Mouse (Mus musculus): Measurements from ENCODE around the gene Fer1l4.

- TF ChIP-seq CTCF (IDR thresholded peaks at IDR 0.05; ENCODE audit: extremely low read depth, insufficient read depth, insufficient read length, insufficient replicate concordance): no peak
- TF ChIP-seq POLR2A (IDR thresholded peaks at IDR 0.05; ENCODE audit: low read depth, low read length): no peak
Measured at GRCm38 (mm10) chr2:156021765-156022164, 31.0 kb downstream of the Fer1l4 start.
